Mouse (Mus musculus) cerebellum, postnatal 4 days (tissue): ENCODE data around the gene Gm20388.
A peak's percentile ranks its signal among the peaks of the same experiment; 100 is the strongest.

Experiments used
- DNase-seq, 2 experiments: peaks; one replicate each; pipeline ENCODE4 v3.0.0; 2022; ENCODE audit warnings: low spot score in 2 of 2, mixed read lengths in 1 of 2

The Gm20388 gene

GRCm38 (mm10) chr8:122092476-122092875 is 2181.8 kb downstream of the Gm20388 start:
- DNase-seq: no peak

DNA sequence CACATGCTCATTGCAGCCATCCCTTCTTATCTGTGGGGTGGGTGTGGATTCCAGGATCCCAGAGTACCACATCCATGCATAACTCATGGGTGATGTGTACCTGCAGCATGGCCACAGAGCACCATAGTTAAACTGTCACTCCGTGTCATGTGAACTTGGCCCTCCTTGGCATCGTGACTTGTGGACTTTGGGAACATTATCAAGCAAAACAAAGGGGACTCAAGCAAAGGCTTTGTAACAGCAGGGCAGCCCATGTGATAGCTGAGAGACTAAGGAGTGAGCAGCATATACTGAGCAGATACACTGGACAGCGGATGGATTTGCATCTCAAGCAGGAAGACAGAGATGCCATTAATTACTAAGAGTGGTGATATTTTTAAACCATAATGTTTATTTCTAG is 2188.1 kb downstream of the Gm20388 start:
- no peak for DNase-seq

DNA sequence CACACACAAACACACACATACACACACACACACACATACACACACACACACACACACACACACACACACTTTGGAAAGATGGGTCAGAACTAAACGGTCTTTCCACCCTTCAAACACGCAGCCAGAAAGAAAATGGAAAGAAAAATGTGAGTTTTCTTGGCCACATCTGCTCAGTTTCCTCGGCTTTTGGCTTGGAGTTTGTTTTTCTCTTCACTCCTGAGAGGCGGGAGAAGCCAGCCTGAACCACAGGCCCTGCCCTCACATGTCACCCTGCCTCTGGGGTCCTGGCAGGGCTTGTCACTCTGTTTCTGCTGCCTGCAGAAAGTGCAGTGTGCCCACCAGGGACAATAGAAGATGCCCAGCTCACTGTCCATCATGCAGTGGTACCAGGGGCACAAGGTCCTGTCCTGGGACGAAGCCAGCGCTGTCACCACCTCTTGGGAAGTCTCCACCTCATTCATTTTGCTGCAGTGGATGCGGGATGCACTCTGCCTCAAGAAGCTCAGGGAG is 2189.1 kb downstream of the Gm20388 start:
- no peak for DNase-seq

DNA sequence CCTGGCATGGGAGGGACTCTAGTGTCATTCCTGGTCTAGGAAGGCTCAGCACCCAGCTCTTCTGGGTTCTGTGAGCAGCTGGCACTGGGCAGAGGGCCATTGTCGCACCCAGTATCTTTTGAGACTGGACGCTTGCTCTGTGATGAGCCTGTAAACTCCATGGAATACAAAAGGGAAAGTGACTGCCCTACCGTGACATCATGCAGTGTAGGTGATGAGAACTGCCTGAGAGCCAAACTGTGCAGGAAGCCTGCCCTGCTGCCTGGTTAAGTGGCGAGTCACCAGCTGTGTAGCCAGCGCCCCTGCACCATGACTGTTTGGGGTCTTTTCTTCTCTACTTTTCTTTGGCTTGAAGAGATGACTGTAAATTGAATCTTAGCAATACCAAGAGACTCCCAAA is 2191.2 kb downstream of the Gm20388 start:
- DNase-seq: no peak

DNA sequence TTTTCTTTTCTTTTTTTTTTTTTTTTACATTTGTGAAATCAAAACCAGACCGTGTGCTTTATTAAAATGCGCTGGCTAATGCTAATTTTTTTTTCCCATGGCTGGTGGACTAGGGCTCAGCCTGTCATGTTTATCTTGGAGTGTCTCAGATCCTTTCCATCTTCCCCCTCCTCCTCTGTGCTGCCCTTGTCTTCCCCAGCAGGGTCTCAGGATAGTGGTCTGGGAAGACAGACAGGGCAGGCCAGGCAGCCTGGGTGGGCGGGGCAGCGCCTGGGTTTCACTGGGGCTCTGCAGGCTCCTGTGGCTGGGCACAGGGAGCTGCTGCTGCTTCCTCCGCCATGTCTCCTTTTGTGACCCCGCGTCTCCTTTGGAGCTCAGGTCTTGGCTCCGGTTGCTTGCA is 2191.6 kb downstream of the Gm20388 start:
- DNase-seq: no peak

DNA sequence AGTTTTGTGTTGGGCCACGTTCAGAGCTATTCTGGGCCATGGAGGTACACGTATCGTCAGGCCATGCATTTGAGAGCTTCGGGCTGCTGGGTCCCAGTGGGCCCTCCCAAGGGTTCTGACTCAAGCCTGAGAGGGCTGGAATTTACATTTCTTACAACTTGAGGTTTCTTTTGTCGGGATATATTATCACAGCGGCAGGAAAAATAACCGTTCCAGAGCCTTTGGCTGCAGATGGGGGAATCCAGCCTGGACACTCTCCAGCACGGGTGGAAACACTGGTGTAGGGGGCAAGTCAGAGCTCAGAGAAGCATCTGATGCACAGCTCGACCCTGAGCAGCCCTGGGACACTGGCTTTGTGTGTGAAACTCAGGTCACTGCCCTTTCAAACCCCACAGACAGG is 2192.6 kb downstream of the Gm20388 start:
- no peak for DNase-seq

DNA sequence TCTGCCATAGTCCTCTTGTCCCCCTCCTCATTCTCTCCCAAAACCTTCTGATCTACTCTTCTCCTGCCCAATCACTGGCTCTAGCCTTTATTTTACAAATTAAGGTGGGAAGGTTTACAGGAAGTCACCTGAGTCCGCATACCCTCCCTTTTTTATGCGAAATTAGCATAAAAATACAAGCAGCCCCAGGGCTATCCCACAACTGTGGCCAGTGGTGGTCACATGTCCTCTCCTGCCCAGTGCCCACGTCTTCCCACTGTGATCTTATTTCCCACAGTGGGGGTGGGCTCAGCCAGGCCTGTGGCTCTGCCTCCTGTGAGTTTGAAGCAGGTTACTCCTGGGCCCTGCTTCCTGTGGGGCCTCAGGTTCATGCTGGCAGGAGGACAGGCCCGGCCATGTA is 2194.0 kb downstream of the Gm20388 start:
- no peak for DNase-seq

DNA sequence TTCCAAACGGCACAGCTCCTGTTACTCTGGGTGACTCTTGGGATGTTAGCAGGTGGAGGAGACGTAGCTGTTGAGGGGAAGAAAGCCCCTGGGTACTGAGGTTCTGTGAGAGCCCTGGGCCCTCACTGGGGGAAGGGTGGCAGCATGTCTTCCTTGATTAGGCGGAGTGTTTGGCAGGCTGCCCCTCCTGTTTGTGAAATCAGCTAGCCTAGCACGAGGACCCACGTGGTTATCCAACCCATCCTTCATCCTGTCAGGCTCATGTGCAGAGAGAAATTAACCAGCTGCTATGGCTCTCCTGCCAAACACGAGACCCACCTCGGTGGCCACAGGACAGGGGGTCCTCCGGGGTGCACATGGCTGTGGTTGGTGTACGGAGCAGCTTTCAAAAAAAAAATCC is 2195.6 kb downstream of the Gm20388 start:
- peak in 1 of 2 experiments; percentile 66 for DNase-seq

DNA sequence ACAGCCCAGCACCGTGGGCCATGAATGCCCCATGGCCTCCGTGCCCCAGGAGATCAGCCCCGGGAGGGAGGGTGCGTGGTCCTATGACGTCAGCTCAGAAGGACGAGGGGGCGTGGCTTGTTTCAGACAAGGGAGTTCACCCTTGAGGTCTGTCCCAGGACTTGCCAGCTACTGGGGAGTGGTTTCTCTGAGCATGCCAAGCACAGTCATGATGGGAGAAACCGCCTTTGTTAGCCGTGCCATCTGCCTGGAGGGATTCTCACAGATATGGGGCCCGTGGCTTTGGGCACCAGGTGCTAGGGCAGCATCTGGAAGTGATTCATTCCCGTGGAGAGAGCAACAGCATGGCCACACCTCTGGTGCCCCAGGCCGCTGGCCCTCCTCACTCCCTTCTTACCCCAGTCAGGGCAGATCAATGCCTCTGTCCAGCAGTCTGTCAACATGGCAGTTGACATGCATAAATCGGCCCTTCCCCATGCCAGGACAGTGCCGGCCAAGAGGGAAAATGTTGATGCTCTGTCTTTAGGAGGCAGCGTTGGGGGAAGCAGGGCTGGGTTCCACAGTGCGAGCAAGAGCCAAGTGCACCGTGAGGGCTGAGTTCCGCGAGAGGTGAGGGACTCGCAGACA is 2199.7 kb downstream of the Gm20388 start:
- DNase-seq: peak in 1 of 2 experiments; percentile 37

GRCm38 (mm10) chr8:122110867-122111253 is 2200.2 kb downstream of the Gm20388 start:
- DNase-seq: no peak

- DNase-seq: no peak
These were observed 2201.1 kb downstream of the Gm20388 start for GRCm38 (mm10) chr8:122111745-122112144.

GRCm38 (mm10) chr8:122112264-122112965 is 2201.8 kb downstream of the Gm20388 start:
- no peak for DNase-seq

GRCm38 (mm10) chr8:122114890-122115289 is 2204.2 kb downstream of the Gm20388 start:
- DNase-seq: no peak

DNA sequence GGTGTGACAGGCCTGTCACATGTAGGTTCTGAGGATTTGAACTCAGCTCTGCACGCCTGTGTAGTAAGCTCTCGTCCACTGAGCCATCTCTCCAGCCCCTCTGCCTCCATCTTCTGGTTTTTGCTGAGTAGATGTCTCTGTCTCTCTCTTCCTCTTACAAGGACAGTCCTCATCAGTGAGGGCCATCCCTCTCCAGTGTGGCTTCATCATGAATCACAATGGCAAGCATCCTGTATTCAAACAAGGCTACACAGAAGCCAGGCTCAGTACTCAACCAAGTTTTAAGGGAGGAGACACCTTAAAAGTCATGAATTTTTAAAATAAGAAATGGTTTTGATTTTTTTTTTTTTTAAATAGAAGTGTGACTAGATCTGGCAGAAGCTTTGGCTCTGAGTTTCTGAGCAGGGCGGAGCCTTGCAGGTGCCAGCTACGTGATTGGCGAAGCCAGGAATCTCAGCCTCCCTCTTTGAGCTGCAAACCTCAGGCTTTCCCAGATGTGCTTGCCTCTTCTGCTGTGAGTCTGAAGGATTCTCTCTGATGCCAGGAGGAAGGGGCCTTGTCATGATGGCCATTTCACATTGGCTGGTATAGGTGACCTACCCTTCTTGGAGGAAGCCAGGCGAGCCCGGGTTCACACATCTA is 2206.2 kb downstream of the Gm20388 start:
- DNase-seq: no peak

- no peak for DNase-seq
These were observed 2207.5 kb downstream of the Gm20388 start for GRCm38 (mm10) chr8:122118097-122118496.

DNA sequence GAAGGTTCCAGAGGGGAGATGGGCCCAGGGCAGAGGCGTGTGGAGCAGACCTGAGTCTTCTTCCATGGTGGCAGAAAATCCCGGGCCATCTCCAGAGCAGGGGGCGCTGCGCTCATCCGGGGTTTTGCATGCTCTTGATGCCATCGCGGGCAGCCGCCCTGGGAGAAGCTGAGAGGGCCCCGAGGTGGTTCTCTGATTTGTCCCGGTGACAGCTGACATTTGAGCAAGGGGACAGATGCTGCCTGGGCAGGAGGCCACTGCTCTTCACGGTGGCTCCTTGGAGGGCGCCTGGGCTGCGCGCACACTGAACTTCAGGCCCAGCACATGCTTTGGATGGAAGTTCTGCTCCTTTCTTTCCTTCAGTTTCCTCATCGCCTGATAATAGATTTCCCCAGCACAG is 2207.9 kb downstream of the Gm20388 start:
- peak in 1 of 2 experiments; percentile 36 for DNase-seq

DNA sequence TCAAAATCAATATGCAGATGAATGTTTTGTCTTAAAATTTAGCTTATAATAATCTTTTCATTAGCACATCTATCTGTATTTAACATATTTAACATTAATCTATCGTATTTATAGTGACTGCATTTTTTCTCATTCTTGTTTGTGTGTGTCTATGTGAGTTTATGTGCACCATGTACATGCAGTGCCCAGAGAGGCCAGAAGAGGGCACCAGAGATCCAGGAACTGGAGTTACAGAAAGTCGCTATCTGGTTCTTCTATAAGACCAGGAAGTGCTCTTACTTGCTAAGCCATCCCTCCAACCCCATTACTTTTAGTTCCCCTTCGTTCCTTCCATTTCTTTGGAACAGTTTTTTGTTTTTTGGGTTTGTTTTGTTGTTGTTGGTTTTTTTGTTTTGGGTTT is 2213.7 kb downstream of the Gm20388 start:
- no peak for DNase-seq

DNA sequence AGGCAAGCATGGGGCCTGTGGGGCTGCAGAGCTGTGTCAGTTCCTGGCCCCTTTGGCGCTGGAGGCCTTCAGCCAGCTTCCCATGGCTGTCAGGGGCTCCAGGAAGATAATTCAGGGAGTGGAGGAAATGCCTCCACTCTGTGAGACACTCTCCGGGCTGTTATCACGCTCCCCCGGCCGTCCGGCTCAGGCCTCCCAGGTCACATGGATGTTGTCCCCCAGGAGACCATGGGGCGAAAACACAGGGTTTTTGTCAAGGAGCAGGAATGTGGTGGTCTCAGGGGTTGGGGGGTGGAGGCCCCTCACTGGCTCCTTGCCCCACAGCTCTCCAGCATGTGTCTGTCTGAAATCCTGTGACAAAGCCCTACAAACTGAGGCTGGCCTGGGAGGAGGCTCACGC is 2216.0 kb downstream of the Gm20388 start:
- no peak for DNase-seq

GRCm38 (mm10) chr8:122134121-122134529 is 2223.5 kb downstream of the Gm20388 start:
- peak in 1 of 2 experiments; percentile 59 for DNase-seq

DNA sequence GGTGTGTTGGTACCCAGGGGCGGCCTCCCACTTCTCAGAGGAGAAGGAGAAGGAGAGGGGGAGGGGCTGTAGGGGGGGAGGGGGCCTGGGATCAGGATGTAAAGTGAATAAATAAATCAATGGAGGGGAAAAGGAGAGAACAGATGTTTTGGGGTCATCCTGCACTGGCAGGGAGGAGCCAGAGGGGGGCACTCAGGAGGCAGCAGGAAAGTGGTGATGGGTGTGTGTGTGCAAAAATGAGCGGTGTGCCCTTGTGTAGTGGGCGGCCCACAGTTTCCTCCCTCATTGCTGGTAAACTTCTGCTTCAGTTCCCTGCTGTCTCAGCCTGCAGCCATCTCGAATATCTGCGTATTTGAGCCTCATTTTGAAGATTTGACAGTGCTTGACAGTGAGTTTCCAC is 2224.9 kb downstream of the Gm20388 start:
- DNase-seq: no peak

GRCm38 (mm10) chr8:122139784-122140183 is 2229.1 kb downstream of the Gm20388 start:
- peak in 1 of 2 experiments; percentile 57 for DNase-seq

GRCm38 (mm10) chr8:122140411-122140810 is 2229.8 kb downstream of the Gm20388 start:
- no peak for DNase-seq

DNA sequence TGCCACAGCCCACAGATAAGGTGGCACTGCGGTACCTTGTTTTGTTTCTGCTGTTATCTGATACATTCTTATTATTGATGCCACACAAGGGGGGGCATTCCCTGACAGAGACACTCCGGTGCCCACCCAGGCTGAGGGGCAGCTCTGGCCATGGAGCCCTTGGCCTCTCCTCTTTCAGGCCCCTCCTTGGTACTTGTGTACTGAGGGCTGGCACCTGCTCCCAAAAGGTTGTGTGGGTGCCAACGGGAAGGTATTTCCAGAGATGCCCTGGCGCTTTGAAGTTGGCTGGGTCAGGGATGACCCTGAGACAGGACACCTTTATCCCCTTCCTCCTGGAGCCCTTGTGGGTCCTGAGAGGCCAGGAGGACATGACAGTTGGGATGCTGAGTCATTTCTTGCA is 2231.8 kb downstream of the Gm20388 start:
- DNase-seq: no peak
